Mouse (Mus musculus): Measurements from ENCODE around the gene Cluh.
A peak's percentile ranks its signal among the peaks of the same experiment; 100 is the strongest.

Cluh gene

GRCm38 (mm10) chr11:74649095-74649646 is at the start of gene Cluh:
Cluh (plus strand) TSS chr11:74649495.
- peak; percentile 83 for ATAC-seq (ENCODE audit: low TSS enrichment)

DNA sequence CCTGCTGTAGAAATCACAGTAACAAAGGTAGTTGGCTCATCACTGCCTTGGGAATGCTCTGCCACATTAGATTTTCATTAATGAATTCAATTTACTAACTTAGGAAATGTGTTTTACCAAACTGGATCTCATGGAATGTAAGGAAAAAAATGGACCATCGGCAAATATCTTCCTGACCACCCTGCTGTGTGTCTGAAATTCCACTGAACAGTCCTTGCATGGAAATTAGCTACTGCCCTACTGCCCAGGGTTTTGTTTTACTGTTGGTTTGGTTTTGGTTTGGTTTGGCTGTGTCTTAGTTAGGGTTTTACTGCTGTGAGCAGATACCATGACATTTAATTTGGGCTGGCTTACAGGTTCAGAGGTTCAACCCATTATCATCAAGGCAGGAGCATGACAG is 47.0 kb upstream of the Cluh start:
- no peak for ATAC-seq (ENCODE audit: low TSS enrichment)

DNA sequence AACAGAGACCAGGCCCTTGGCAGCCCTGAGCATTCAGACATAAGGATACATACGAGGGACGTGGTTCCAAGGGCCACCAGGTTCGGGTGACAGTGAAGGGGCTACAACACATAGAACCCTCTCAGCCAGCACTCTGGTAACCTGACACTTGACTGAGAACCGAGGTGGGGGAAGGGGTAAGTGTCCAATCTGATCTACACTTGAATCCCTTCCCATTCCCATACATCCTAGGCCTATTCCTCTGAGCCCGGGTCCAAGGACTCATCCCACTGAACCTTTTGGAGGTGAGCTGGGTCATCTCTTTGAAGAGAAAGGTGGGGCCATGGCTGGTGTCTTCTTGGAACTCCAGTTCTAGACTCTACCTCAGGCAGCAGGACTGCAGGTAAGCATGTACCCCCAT is 39.2 kb upstream of the Cluh start:
- no peak for ATAC-seq (ENCODE audit: low TSS enrichment)

- peak; percentile 64 for ATAC-seq (ENCODE audit: low TSS enrichment)
Measured at GRCm38 (mm10) chr11:74610545-74611176, 38.6 kb upstream of the Cluh start, which contains the start of gene Rap1gap2. Rap1gap2 (minus strand) TSS chr11:74610915.

GRCm38 (mm10) chr11:74611437-74611836 is 37.9 kb upstream of the Cluh start:
- ATAC-seq (ENCODE audit: low TSS enrichment), result no peak

DNA sequence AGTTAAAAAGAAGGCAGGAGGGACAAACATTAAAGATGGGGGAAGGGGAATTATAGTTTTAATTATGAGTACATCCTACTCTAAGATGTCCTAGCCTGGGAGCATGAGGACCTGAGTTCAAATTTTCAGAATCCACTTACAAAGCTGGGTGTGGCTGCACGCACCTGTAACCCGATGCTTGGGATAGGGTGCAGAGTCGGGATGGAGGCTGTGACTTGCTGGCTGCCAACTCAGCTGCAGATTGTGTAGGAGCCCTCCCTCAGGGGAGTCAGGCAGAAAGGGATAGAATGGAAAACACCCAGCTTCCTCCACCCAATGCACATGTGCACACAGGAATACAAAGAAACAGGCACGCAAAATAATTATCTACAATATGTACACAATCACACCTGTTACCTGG is 35.9 kb upstream of the Cluh start:
- ATAC-seq (ENCODE audit: low TSS enrichment), result no peak

GRCm38 (mm10) chr11:74615571-74615970 is 33.7 kb upstream of the Cluh start:
- no peak for ATAC-seq (ENCODE audit: low TSS enrichment)

- ATAC-seq (ENCODE audit: low TSS enrichment), result peak; percentile 70
Measured at GRCm38 (mm10) chr11:74619201-74619955, 29.9 kb upstream of the Cluh start, which contains the start of gene Ccdc92b. Ccdc92b (plus strand) TSS chr11:74619605.

DNA sequence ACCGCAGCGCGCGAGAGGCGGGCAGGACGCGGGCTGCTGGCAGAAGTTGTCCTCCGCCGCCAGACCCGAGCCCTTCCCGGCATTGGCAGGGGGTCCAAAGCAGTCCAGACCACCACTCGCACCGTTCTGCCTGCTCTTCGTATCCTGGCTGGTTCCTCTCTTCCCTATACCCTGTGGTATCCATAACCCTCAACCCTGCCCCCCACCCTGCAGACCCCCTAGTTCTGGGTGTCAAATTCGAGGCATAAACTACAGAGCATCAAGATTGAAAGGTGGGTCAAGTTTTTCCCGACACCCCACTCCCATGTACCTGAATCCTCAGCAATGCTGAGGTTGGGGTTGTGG is 29.4 kb upstream of the Cluh start:
- ATAC-seq (ENCODE audit: low TSS enrichment), result no peak

DNA sequence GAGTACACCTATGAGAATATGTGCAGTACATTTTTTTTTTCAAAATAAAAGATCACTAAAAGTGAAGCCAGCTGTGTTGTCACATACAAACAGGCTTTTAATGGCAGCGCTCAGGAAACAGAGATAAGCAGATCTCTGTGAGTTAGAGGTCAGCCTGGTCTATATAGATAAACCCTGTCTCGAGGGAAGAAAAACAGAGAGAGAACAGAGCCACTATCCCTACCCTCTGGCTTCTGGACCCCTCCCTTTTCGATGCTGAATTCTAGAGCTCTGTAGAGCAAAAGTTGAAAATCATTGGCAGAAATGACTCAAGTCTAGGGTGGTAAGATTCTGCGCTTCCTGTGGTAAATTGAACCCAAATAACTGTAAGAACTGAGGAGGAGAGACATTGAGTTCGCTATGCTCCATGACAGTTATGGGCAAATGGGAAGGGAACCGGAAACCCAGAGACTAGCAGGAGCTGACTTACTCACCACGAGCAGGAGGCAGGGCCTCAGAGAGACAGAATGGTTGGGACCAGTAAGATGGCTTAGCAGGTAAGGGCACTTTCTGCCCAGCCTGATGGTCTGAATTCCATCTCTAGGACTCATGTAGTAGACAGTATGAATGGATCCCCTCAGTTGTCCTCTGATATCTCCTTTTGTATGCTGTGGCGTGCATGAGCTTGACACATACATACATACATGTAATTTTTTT is 27.2 kb upstream of the Cluh start:
- no peak for ATAC-seq (ENCODE audit: low TSS enrichment)

- no peak for ATAC-seq (ENCODE audit: low TSS enrichment)
Measured at GRCm38 (mm10) chr11:74623693-74624092, 25.6 kb upstream of the Cluh start.

DNA sequence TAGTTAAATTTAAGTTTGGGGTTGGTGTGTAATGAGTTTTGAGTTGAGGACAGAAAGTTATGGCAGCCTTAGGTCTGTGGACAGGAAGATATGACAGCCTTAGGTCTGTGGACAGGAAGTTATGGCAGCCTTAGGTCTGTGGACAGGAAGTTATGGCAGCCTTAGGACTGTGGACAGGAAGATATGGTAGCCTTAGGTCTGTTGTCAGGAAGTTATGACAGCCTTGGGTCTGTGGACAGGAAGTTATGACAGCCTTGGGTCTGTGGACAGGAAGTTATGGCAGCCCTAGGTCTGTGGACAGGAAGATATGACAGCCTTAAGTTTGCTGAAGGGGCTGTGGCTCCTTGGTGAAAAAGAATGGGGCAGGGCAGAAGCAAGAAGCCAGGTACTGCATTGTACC is 24.0 kb upstream of the Cluh start:
- ATAC-seq (ENCODE audit: low TSS enrichment), result no peak

DNA sequence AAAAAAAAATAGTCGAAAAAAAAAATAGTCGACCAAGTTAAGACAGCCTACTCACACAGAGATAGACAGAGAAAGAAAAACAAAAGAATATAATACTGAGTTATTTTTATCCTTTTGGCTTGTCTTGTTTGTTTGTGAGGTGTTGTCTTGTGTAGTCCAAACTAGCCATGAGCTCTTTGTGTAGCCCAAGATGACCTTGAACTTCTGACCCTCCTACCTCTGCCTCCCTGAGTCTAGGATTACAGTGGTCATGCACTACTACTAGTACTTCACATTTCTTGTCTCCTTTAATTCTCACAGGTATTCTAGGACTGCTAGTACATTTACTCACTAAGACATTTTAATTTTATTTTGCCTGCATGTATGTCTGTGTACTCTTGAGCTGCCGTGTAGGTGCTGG is 21.8 kb upstream of the Cluh start:
- no peak for ATAC-seq (ENCODE audit: low TSS enrichment)

- ATAC-seq (ENCODE audit: low TSS enrichment), result no peak
Measured at GRCm38 (mm10) chr11:74631880-74632789, 17.2 kb upstream of the Cluh start.

- no peak for ATAC-seq (ENCODE audit: low TSS enrichment)
Measured at GRCm38 (mm10) chr11:74634490-74635275, 14.6 kb upstream of the Cluh start.

DNA sequence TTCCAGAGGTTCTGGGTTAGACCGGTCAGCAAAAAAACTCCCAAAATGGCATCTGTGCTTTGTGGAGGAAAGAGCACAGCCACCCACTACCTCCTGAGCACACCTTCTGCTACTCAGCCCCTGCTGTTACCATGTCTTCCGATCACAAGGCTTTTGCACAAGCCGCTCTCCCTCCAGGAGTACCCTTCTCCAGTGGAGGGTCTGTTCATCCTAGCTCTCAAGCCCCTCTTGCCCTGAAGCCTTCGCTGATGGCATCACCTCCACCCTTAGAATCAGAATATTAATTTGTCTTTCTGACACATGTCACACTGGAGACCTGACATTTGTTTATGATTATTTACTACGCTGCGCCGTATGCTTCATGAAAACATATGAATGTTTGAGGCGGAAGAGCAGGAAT is 11.8 kb upstream of the Cluh start:
- ATAC-seq (ENCODE audit: low TSS enrichment), result 0 out of 2 replicates have a peak, but pooled peaks have one; percentile 10

GRCm38 (mm10) chr11:74637971-74638790 is 11.1 kb upstream of the Cluh start:
- ATAC-seq (ENCODE audit: low TSS enrichment), result peak; percentile 79

GRCm38 (mm10) chr11:74638791-74639411 is 10.4 kb upstream of the Cluh start:
- ATAC-seq (ENCODE audit: low TSS enrichment), result peak; percentile 10

- ATAC-seq (ENCODE audit: low TSS enrichment), result no peak
Measured at GRCm38 (mm10) chr11:74639628-74640027, 9.7 kb upstream of the Cluh start.
